Mouse (Mus musculus): Measurements from ENCODE around the gene Syn3.

The Syn3 gene

DNA sequence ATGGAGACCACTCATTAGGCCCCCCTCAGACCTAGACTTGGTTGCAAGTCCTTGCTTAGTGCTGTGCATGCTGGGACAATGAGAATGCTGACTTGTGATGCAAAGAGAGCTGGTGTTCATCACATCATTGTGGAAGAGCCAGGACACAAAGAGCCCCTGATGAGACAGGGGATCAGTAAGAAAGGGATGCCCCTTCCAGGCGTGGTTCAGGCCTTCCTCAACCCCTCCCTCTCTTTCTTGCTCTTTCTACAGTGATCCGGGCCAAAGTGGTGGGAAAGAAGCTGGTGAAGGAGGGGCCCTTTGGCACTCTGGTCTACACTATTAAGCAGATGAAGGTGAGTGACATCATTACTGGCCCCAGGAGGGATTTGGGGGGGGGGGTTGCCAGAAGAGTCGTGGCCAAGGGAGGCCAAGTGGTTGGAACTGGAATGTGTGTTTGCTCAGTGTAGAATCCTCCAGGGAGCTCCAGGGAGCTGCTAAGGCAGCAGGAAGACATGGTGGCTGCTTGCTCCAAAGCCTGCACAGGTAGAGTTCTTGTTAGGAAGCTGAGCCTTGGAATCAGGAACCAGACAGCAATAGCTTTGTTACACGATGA lies 160.5 kb downstream of the Syn3 start:
- no peak for DNase-seq (ENCODE audit: low spot score)

DNA sequence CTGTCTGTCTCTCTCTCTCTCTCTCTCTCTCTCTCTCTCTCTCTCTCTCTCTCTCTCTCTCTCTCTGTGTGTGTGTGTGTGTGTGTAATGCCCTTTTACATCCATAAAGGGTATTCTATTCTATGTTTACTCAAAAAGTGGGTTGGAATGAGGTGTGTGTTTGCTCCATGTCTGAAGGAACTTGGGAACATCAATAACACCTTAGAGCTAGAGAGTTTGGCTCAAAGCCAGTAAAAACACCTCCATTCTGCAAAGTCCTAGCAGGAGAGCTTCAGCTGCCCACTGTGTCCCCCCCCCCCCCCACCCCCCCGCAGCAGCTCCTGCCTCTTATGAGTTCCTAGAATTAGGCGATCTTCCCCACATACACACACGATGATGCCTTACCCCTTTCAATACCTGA lies 161.5 kb downstream of the Syn3 start:
- no peak for DNase-seq (ENCODE audit: low spot score)

DNA sequence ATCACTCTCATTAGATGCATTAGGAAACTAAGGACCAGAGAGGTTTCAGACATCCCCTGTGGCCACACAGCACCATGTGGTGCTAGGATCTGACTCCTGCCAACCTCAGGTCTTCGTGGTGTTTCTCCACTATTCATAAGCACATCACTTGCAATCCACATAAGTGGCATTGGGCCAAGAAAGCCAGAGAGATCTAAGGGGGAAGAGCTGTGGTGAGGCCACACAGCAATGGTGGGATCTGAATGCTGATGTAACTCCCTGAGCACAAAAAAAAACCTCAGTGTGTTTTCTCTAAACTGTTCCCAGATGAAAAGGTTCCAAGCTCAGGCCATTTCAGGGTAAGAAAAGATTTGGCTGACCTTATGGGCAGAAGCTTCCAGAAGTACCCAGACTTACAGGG lies 162.2 kb downstream of the Syn3 start:
- no peak for DNase-seq (ENCODE audit: low spot score)

DNA sequence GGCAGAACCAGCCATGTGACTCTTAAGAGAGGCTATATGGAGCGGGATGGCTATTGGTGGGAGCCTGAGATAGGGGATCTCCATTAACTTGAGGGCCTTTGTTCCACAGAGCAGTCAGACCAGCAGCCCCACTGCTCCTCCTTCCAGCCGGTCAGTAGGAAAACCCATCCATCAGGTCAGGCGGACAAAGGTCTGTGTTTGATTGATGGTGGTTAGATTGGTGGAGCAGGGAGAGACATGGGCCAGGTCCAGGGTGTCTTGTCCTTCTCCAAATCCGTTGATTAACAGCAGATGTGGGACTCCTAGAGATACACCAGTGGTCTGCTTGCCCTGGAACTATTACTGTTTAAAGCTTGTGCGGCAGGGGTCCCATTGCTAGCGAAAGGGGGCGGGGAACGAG lies 164.1 kb downstream of the Syn3 start:
- no peak for DNase-seq (ENCODE audit: low spot score)

DNA sequence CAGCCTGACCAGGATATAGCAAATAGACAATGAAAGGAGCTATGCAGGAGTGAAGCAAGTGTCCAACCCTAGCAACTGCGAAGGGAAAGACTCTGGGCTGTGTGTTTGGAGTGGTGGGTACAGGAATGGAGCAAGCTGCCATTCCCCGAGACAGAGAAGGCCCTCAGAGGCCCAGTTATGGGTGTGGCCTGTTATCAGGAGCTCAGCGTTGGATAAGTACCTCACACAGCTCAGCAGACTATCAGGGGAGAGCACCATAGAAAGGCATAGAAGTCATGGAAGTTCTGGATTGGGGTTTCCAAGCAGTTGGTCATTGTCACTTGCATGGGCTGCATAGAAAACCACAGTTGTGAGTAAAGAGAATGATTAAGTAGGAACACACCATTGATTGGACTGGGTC lies 165.8 kb downstream of the Syn3 start:
- DNase-seq (ENCODE audit: low spot score), result no peak

DNA sequence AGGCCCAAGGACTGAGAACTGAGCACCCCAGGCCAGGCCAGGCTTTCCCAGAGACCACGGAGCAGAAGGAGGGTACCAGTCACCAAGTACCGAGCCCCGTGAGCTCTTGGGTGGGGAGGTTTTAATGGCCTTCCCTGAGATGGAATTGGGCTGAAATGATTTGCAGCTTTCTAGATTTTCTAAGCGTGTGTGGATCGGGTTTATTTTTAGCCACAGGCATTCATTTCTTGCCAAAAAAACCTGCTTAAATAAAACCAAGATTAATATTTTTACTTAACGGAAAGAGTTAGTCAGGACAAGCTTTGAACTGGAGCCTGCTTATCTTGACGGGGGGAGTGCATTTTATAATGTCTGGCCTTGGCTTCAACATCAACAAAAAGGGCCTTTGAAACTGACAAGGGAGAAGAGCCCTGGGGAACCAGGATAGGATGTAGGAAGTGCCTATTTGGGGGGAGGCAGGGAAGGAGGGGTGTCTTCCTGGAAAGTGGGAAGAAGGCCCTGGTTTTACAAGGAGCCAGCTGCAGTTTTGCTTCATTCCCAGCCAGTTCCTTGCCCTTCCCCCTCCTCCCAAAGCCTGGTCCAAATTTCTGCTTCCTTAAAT lies 166.9 kb downstream of the Syn3 start:
- no peak for DNase-seq (ENCODE audit: low spot score)

DNA sequence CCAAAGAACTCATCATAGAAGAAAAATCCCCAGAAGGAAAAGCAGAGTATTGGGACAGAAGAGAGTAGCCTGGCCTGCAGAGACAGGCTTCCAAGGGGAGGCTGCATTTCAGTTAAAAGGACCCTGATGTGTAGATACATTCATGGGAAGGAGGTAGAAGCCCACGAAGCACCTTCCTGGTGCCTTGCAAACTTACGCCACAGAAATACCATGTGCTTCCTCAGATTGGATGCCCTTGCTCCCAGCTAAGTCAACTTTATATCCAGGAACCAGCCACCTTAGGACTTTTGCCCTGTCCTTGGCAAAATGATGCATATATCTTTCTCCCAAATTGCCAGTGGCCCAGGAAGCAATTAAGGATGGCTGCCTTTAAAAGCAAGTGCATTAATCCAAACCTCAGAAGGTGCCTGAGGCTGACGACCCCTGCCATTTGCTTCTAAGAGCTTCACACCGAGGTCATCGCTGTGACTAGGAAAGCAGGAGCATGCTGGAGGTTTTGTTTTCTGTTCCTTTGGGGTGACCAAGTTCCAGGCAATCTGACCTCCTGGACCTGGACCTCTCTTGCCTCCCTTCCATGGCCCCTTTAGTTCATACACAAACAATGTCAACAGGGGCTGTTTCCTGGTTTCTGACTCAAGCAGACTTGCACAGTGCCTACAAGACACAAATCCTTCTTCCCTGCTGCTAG lies 167.6 kb downstream of the Syn3 start:
- no peak for DNase-seq (ENCODE audit: low spot score)

DNA sequence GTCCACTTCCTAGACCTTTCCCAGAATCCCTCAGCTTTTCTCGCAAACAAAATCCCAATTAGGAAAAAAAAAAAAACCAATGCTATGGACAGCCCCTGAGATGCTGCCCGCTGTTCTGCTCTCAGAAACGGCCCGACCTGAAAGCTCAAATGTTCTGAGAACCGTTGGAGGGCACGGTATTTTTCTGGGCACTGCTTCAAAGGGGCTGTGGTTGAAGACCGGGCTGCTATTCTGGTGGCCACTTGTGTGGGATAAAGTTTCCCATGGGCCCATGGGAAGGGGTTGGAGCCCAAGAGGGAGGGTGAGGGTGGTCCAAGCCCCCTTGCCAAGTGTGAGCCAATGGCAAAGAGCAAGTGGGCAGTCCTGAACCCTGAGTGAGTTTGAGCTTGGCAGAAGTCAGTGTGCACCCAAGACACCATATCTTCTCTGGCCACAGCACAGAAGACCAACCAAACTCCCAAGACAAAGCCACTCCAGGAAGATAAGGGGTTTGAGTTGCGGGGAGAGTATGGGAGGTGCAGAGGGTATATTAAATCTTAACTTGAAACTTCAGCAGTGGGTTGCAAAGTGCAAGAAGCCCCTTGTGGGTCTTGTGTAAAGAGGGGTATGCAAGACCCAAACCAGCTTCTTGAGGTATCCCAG lies 169.3 kb downstream of the Syn3 start:
- no peak for DNase-seq (ENCODE audit: low spot score)

DNA sequence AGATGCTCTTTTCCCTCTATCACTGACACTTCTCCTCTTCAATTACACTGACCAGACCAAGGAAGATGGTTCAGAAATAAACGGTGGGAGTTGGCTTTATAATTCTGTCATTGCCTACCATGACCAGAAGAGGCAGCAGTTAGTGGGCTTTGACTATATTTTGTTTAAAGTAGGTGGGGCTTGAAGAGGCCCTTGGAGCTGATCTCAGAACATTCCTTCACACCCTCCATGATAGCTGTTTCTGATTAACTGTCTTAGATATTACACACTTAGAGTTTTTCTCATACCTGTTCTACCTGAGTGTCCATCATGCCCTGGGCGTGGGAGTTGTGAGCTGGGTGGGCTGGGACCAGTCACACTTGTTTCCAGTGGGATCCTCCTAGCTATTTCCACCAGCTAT lies 170.0 kb downstream of the Syn3 start:
- DNase-seq (ENCODE audit: low spot score), result no peak

DNA sequence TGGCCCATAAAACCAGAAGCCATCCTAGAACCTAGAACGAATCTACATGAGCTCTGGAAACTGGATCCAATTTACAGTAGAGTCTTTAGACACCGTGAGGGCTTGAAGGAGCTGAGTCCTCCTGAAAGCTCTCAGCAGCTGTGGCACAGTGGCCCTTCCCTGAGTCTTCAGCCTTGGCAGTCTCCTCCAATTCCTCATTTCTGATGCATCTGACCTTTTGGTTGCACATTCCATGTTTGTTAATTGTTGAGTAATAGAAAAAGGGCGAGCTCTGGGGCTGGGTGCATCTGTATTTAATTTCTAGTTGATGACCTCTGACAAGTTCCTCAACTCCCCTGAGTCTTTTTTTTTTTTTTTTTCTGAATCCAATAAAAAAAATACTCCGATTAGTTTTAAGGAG lies 170.6 kb downstream of the Syn3 start:
- no peak for DNase-seq (ENCODE audit: low spot score)

DNA sequence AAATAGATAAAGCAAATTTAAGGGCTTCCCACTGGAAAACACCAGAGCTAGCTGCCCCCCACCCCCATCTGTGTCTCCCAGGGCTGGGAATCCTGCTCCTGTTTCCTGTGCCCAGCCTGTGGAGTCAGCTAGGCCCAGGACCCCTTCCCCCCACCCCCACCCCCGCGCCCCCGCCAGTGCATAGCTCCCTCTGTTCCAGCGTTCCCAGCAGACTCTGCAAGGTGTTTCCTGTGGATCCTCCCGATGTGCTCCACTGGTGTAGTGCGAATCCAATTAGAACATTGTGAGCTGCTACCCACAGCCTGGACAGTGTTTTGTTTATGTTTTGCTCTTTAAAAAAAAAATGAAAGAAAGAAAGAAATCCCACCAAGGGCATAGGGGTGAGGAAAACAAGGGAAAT lies 173.4 kb downstream of the Syn3 start:
- DNase-seq (ENCODE audit: low spot score), result no peak

DNA sequence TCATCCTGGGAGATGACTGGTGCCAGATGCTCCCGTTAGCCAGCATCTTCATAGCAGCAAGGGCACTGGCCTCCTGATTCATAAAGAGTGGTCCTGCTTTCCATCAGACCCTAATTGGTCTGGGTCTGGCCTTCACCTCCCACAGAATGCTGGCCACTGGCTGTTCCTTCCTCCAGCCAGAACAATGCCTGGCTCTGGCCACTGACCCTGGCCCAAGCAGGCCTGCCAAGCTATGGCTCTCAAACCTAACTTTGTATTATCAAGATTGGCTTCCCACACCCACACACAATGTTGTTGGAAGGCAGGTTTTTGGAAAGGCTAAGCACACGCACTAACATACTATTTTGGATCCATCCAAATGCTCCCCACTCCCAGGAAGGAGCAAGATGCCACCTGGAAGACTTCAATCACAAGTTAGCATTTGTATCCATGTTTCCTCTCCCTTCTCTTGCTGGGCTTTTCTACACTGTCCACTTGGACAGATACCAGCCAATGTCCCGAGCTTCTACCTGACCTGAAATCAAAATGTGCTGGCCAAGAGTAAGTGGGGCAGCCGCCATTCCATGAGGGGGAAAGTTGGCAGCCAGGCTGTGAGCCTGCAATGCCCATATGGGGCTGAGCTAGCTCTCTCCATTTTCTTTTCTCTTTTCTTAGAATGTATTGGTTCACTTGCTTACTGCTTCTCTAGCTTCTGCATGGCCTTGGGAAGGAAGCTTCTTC lies 175.3 kb downstream of the Syn3 start:
- DNase-seq (ENCODE audit: low spot score), result no peak

DNA sequence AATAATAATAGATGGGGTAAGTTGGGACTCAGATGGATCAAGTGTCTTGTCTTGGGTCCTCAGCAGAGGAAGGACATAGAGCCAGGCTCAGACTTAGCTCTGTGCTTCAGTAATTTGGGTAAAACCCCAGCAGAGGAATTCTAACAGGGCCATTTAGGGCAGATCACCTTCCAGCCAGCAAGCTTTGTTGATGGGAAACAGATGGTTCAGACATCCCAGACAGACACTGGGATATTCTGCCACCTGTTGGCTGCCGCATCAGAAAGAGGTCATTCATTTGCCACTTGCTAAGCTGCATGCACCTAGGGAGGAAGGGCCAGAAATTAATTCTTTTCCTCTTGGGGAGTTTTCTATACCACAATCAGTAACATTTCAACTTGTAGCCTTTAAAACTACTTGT lies 176.7 kb downstream of the Syn3 start:
- no peak for DNase-seq (ENCODE audit: low spot score)

DNA sequence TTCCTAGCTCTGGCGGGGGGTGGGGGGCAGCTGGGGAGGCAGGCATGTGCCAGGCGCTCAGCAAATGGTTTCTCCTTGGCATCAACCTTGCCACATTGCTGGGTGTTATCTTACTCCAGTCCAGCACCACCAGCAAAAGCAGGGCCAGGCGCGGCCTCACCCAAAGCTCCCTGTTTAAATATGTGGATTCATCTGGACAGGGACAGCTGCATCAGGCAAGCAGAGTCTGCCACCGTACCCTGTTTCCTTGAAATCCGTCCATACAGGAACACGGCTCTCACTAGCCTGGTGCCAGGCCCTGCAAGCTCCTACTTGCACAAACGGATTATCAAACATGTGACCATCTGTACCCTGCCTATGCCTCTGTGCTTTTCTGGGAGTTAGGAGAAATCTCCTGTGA lies 177.5 kb downstream of the Syn3 start:
- no peak for DNase-seq (ENCODE audit: low spot score)

DNA sequence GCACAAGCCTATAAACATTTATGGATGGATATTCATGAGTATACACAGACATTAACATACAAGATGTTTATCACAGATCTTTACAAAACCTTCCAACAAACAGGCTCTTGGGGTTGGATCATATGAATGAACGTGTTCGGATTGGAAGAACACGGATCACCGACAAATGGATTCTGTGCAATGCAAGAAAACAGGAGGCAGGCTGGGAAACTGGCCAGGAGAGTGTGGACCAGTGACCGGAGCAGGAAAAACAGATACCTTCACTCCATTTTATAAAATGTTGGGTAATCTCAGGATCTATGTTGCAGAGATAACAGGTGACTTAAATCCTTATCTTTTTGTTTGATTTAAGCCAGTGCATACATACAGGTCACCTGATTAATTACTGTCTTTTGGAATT lies 178.5 kb downstream of the Syn3 start:
- no peak for DNase-seq (ENCODE audit: low spot score)

DNA sequence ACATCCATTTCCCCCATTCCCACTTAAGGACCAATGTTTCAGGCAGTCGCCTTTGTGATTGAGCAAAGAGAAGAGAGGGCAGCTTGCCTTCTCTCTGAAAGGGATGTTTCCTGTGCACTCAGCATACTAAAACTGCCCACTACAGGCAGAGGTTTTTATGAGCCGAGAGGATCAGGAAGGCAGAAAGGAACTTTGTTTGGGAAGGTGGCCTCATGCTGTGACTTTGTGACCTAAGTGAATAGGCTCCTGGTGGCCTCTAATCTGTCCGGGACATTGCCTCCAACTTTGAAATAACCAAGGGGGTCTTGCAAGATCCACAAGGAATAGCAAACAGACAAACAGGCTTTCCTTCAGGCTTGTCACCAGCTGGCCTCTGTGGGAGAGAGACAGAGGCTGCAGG lies 179.2 kb downstream of the Syn3 start:
- DNase-seq (ENCODE audit: low spot score), result no peak

DNA sequence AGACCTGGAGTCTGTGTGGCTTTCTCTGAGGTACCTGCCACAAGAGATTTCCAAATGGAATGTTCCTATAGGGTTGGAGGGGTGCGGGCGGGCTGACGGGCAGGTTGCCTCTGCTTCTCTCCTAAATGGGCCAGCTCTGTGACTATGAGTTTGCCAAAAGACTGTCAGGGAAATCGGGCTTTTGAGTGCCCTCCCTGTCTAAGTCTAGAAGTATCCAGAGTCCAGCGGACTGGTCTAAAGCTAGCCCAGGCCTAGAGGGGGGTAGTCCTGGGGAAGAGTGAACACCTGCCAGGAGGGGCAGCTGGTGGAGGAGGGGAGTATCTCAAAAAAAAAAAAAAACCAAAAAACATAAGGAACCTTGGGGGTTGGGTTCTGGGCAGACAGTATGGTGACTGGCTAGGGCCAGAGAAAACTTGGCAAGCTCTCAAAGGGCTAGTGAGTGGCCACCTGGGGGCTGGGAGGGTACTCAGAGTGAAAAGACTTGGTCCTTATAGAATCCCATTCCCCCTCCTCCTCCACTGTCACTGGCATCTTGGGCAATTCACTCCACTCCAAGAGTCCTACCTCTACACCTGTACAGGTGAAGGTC lies 180.1 kb downstream of the Syn3 start:
- no peak for DNase-seq (ENCODE audit: low spot score)

DNA sequence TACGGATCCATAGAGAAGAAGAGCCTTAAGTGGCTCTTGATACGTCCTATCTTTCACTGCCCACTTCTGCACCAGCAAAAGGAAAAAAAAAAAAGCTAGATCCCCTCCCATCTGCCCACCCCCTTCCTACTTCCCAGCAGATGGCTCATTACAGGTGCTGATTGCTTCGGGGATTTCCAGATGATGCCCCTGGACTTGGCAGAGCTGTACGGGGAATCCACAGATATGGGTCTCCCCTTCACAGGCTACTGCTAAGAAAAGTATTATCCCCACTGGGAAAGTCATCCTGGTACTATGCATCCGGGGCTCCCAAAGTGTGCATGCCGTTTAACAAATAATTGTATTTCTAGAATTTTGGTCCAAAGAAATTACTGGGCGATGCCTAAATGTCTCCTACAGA lies 181.1 kb downstream of the Syn3 start:
- DNase-seq (ENCODE audit: low spot score), result no peak

DNA sequence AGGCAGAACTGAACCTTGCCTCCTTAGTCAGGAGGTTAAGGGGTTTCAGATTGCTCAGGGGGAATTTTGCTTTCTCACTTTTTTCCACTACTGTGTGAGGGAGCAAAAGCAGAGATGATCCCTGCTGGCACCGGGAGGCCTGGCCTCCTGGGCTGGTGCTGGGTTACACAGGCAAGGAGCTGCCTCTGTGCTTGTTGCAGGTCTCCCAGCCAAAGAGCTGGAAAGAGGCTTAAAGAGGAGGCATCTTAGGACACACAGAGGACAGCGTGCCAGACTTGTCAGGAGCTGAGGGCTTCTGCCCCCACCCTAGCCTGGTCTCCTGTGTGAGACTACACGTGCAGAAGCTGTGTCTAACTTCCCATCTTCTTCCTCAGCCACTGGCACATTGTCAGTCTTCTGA lies 183.2 kb downstream of the Syn3 start:
- DNase-seq (ENCODE audit: low spot score), result no peak

DNA sequence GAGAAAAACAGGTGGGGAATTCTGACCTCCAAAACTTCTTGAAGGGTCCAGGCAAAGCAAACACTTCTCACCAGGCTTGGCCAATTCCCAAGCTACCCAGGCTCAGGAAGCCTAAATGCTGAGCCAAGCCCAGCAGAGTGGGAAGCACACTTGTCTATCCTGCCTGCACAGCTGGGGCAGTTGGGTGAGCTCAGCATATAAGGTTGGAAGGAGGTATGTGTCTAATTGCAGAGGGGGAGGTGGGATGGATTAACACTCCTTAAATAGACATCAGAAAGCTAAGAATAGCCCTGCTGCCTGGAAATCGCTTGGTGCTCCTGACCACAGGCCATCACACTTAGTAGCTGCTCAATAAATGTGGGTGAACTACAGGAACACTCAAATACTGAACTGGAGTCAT lies 185.2 kb downstream of the Syn3 start:
- DNase-seq (ENCODE audit: low spot score), result no peak

DNA sequence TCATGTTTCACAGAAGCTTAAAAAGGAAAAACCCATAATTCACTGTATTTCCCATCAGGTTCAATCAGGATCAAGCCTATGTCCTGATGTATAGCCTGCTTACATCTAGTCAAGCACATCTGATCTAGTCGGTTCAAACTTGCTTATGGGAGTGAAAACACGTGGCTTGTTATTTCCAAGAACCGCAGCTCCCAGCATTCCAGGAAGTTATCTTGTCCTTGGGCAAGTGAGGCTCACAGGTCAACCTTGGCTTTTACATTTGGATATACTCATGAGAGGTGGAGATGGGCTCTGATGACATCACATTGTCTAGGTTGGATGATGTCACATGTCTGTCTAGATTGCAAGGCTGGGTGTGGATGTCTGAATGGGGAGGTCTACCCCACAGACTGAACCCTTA lies 185.7 kb downstream of the Syn3 start:
- no peak for DNase-seq (ENCODE audit: low spot score)

DNA sequence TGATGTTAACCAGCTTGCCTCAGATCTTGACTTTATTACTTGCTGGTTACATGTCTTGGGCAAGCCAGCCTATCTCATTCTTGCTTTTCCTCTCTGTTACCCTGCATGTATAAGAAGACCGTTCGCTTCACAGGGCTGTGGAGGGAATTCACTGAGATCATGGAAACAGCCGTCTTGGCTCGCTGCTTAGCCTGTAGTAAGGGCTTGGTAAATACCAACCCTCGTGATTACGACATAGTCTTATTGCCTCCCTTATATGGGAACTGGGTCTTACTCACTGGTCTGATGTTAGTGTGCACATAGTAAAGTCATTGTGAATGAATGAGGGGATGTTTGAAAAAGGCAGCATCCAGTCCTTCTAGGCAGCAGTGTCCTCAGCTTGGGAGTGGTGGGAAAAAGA lies 188.2 kb downstream of the Syn3 start:
- no peak for DNase-seq (ENCODE audit: low spot score)
